Mouse (Mus musculus): Measurements from ENCODE around the gene Kif3b. TPM values are rescaled to one million over a fixed set of nuclear protein-coding genes. Genes with fewer than 3 reads are reported as not detected.

Kif3b gene
- total RNA-seq, 2 experiments from 2014 or later, result 11.3 to 12.9 TPM

GRCm38 (mm10) chr2:153295196-153295595 is 4.0 kb downstream of the Kif3b start:
- intact Hi-C loops (cut with DNase I), result loop anchor here (5.0 to 10.0 kb wide), 2 partner anchors 102 to 290 kb away; no protein-coding TSS in a partner anchor
- DNase-seq, result no peak

GRCm38 (mm10) chr2:153297771-153298170 is 6.6 kb downstream of the Kif3b start:
- intact Hi-C loops (cut with DNase I), result loop anchor here (5.0 to 10.0 kb wide), 2 partner anchors 100 to 287 kb away; no protein-coding TSS in a partner anchor

GRCm38 (mm10) chr2:153298460-153298859 is 7.2 kb downstream of the Kif3b start:
- peak; percentile 22 to 25 for DNase-seq
- intact Hi-C loops (cut with DNase I), result loop anchor here (5.0 to 10.0 kb wide), 2 partner anchors 99 to 286 kb away; no protein-coding TSS in a partner anchor

More at GRCm38 (mm10) chr2:153297771-153298170, 6.6 kb downstream of the Kif3b start:
- DNase-seq, result no peak

- DNase-seq, result peak; percentile 35 to 39
- intact Hi-C loops (cut with DNase I), result loop anchor here (5.0 to 10.0 kb wide), 2 partner anchors 98 to 286 kb away; no protein-coding TSS in a partner anchor
Measured at GRCm38 (mm10) chr2:153298863-153299262, 7.7 kb downstream of the Kif3b start.

GRCm38 (mm10) chr2:153301123-153301522 is 9.9 kb downstream of the Kif3b start:
- intact Hi-C loops (cut with DNase I), result no loop called here
- DNase-seq, result no peak

GRCm38 (mm10) chr2:153305240-153305639 is 14.0 kb downstream of the Kif3b start:
- peak; percentile 27 to 44 for DNase-seq
- intact Hi-C loops (cut with DNase I), result no loop called here

GRCm38 (mm10) chr2:153308586-153308985 is 17.4 kb downstream of the Kif3b start:
- DNase-seq, result no peak
- intact Hi-C loops (cut with DNase I), result no loop called here

GRCm38 (mm10) chr2:153309106-153309505 is 17.9 kb downstream of the Kif3b start:
- intact Hi-C loops (cut with DNase I), result no loop called here
- DNase-seq, result no peak

GRCm38 (mm10) chr2:153310228-153310627 is 19.0 kb downstream of the Kif3b start:
- DNase-seq, result no peak
- intact Hi-C loops (cut with DNase I), result no loop called here

GRCm38 (mm10) chr2:153312884-153313283 is 21.7 kb downstream of the Kif3b start:
- DNase-seq, result no peak
- intact Hi-C loops (cut with DNase I), result no loop called here

GRCm38 (mm10) chr2:153318408-153318807 is 27.2 kb downstream of the Kif3b start:
- intact Hi-C loops (cut with DNase I), result no loop called here
- DNase-seq, result no peak

- intact Hi-C loops (cut with DNase I), result no loop called here
- DNase-seq, result peak in 1 of 2 experiments; percentile 31
Measured at GRCm38 (mm10) chr2:153319036-153319643, 27.9 kb downstream of the Kif3b start.

- intact Hi-C loops (cut with DNase I), result no loop called here
- DNase-seq, result no peak
Measured at GRCm38 (mm10) chr2:153325706-153326376, 34.6 kb downstream of the Kif3b start.

GRCm38 (mm10) chr2:153332271-153332670 is 41.1 kb downstream of the Kif3b start:
- intact Hi-C loops (cut with DNase I), result no loop called here

GRCm38 (mm10) chr2:153332981-153333380 is 41.8 kb downstream of the Kif3b start:
- no peak for DNase-seq
- intact Hi-C loops (cut with DNase I), result no loop called here

More at GRCm38 (mm10) chr2:153332271-153332670, 41.1 kb downstream of the Kif3b start:
- DNase-seq, result no peak

GRCm38 (mm10) chr2:153333822-153334232 is 42.6 kb downstream of the Kif3b start:
- intact Hi-C loops (cut with DNase I), result no loop called here
- DNase-seq, result no peak

GRCm38 (mm10) chr2:153334281-153334680 is 43.1 kb downstream of the Kif3b start:
- intact Hi-C loops (cut with DNase I), result no loop called here
- no peak for DNase-seq

GRCm38 (mm10) chr2:153336117-153336516 is 44.9 kb downstream of the Kif3b start:
- intact Hi-C loops (cut with DNase I), result no loop called here

GRCm38 (mm10) chr2:153338361-153339350 is 47.4 kb downstream of the Kif3b start:
- DNase-seq, result no peak
- intact Hi-C loops (cut with DNase I), result no loop called here

More at GRCm38 (mm10) chr2:153336117-153336516, 44.9 kb downstream of the Kif3b start:
- no peak for DNase-seq

- no peak for DNase-seq
- intact Hi-C loops (cut with DNase I), result loop anchor here (5.0 kb wide), 1 partner anchor 100 kb away; the partner anchor contains the start of genes Plagl2 and Pofut1
Measured at GRCm38 (mm10) chr2:153342166-153342565, 51.0 kb downstream of the Kif3b start.
